Mouse (Mus musculus) myocyte (in vitro differentiated cells): ENCODE data around the gene Patl2. TPM values are rescaled to one million over a fixed set of nuclear protein-coding genes. Genes with fewer than 3 reads are reported as not detected.

ENCODE experiments used
- H3K27me3 ChIP-seq: one replicate; pipeline ENCODE4 v1.6.1; 2011; ENCODE audit not compliant: control insufficient read depth, insufficient read depth, insufficient read length
- H3K36me3 ChIP-seq: one replicate; pipeline ENCODE4 v1.6.1; 2011; ENCODE audit not compliant: control insufficient read depth, insufficient read depth
- H3K4me2 ChIP-seq: one replicate; pipeline ENCODE4 v1.6.1; 2011; ENCODE audit warnings: low read depth, control low read depth
- H3K4me3 ChIP-seq: one replicate; pipeline ENCODE4 v1.5.1; 2011; ENCODE audit warnings: mild to moderate bottlenecking, control low read depth, moderate library complexity
- H3K79me2 ChIP-seq: one replicate; pipeline ENCODE4 v1.6.1; 2011; ENCODE audit not compliant: control insufficient read depth, insufficient read depth
- H3ac ChIP-seq: one replicate; pipeline ENCODE4 v1.6.1; 2011; ENCODE audit not compliant: control insufficient read depth, insufficient read length
- CEBPB ChIP-seq: IDR thresholded peaks from 2 replicates; pipeline ENCODE4 v1.6.1; 2011; ENCODE audit warnings: mild to moderate bottlenecking, moderate library complexity; ENCODE audit not compliant: poor library complexity, insufficient read depth, severe bottlenecking
- E2F4 ChIP-seq: IDR thresholded peaks from one replicate; pipeline ENCODE4 v1.6.1; 2011; ENCODE audit warnings: mild to moderate bottlenecking, control low read depth, moderate library complexity; ENCODE audit not compliant: insufficient read depth
- MAX ChIP-seq: IDR thresholded peaks from one replicate; pipeline ENCODE4 v1.6.1; 2011; ENCODE audit warnings: low read depth, mild to moderate bottlenecking, control low read depth
- MYOD1 ChIP-seq, 3 experiments: IDR thresholded peaks; one replicate each; pipeline ENCODE4 v1.6.1; 2011; ENCODE audit warnings: control low read depth in 2 of 3, low read depth in 2 of 3, mild to moderate bottlenecking in 2 of 3, moderate library complexity in 1 of 3; ENCODE audit not compliant: insufficient read length in 2 of 3, control insufficient read depth in 1 of 3
- MYOG ChIP-seq, 3 experiments: IDR thresholded peaks; one replicate each; pipeline ENCODE4 v1.6.1; 2011; ENCODE audit warnings: control low read depth in 2 of 3, low read depth in 2 of 3, mild to moderate bottlenecking in 2 of 3; ENCODE audit not compliant: insufficient read length in 2 of 3, control insufficient read depth in 1 of 3, insufficient read depth in 1 of 3
- POLR2A ChIP-seq: IDR thresholded peaks from one replicate; pipeline ENCODE4 v1.6.1; 2011; ENCODE audit warnings: low read depth, mild to moderate bottlenecking, control low read depth, moderate library complexity; ENCODE audit not compliant: insufficient read length
- POLR2AphosphoS2 ChIP-seq: IDR thresholded peaks from one replicate; pipeline ENCODE4 v1.6.1; 2011; ENCODE audit warnings: low read depth, control low read depth; ENCODE audit not compliant: insufficient read length
- REST ChIP-seq: IDR thresholded peaks from one replicate; pipeline ENCODE4 v1.6.1; 2011; ENCODE audit warnings: mild to moderate bottlenecking, control low read depth, moderate library complexity; ENCODE audit not compliant: insufficient read depth, insufficient read length
- SRF ChIP-seq: IDR thresholded peaks from one replicate; pipeline ENCODE4 v1.6.1; 2011; ENCODE audit warnings: low read depth; ENCODE audit not compliant: control insufficient read depth, insufficient read length
- TCF12 ChIP-seq: IDR thresholded peaks from one replicate; pipeline ENCODE4 v1.6.1; 2011; ENCODE audit warnings: mild to moderate bottlenecking, control low read depth; ENCODE audit not compliant: poor library complexity, insufficient read depth, severe bottlenecking
- TCF3 ChIP-seq: IDR thresholded peaks from one replicate; pipeline ENCODE4 v1.6.1; 2011; ENCODE audit warnings: low read depth, control low read depth; ENCODE audit not compliant: insufficient read length
- USF1 ChIP-seq: IDR thresholded peaks from one replicate; pipeline ENCODE4 v1.6.1; 2011; ENCODE audit warnings: low read depth, mild to moderate bottlenecking, control low read depth, moderate library complexity
- polyA plus RNA-seq: library from polyadenylated mRNA; unstranded; fragments of >200 nt; fragmentation: generic; extraction: Trizol; gene quantifications from one replicate; pipeline ENCODE4 v1.2.1, GENCODE M21; 2012; ENCODE audit warnings: missing spikeins

The Patl2 gene
- polyA plus RNA-seq, 1 experiment: 0.07 TPM

DNA sequence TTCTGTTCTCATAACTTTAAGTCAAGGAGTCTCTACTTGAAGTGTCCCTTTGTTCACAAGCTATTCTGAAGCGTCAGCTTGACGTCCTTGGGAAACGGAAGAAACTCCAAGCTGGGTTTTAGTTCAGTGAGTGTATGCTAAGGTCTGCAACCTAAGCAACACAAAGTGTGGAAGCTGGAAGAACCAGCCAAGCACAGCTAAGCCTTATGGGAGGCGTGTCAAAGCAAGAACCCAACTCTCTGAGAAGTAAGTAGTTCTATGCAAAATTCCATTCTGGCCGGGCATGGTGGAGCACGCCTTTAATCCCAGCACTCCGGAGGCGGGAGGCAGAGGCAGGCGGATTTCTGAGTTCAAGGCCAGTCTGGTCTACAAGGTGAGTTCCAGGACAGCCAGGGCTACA, 45.6 kb upstream of the Patl2 start:
- H3K27me3 ChIP-seq: no peaks in the 10 kb centered on the region
- no peaks in the 10 kb centered on the region for H3K79me2 ChIP-seq
- H3ac ChIP-seq: no peak overlapping the region
- H3K4me3 ChIP-seq: no peak overlapping the region
- H3K36me3 ChIP-seq: no peaks in the 10 kb centered on the region
- no peak for TF ChIP-seq POLR2A
- no peak for TF ChIP-seq POLR2AphosphoS2
- no peak for TF ChIP-seq MAX
- no peak for TF ChIP-seq MYOD1 (IDR thresholded peaks at IDR 0.05; ENCODE audit: control insufficient read depth in 1 of 3, insufficient read length in 2 of 3, low read depth in 2 of 3)
- no peak for TF ChIP-seq REST
- TF ChIP-seq MYOG (IDR thresholded peaks at IDR 0.05; ENCODE audit: control insufficient read depth in 1 of 3, insufficient read depth in 1 of 3, insufficient read length in 2 of 3, low read depth in 2 of 3): no peak
- TF ChIP-seq CEBPB: no peak
- TF ChIP-seq USF1: no peak
- no peak for TF ChIP-seq TCF12
- TF ChIP-seq TCF3: no peak
- H3K4me2 ChIP-seq: no peak overlapping the region

DNA sequence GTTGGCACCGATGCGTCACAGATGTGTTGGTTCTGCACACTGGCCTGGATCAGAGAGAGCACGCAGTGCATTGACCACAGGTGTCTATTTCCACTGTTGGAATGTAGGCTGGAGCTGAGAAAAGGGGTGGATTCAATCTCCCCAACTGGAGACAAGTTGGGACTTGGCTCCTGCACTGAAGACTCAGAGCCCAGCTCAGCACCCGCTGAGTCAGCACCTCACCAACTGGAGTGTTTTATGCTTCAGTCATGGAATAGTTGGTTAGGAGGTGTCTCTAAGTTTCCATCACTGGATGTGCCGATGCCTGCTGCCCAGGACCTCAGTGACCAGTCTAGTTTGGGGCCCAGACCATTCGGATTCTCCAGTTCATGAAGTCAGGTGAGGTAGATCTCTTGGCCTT, 44.4 kb upstream of the Patl2 start:
- Histone ChIP-seq H3K27me3 (no peaks in the 10 kb centered on the region), H3ac (no peak overlapping the region), H3K4me2 (no peak overlapping the region), H3K36me3 (no peaks in the 10 kb centered on the region), H3K4me3 (no peak overlapping the region), H3K79me2 (no peaks in the 10 kb centered on the region)
- TF ChIP-seq CEBPB: no peak

DNA sequence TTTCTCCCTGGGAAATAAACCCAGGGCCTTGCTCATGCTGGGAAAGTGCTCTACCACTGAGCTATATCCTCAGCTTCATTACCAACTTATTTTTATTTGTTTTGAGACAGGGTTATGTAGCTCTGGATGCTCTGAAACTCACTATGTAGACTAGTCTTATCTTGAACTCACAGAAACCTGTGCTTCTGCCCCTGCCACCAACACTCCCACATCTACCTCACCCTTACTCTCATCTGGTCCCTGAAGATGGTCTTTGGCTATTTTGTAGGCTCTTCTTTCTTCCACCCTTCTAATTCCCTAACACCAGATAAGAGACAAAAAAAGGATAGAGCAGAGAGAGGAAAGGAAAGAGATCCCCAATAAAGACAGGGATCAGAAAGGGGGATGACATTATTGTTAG, 37.7 kb upstream of the Patl2 start:
- H3K36me3 ChIP-seq: no peaks in the 10 kb centered on the region
- TF ChIP-seq POLR2AphosphoS2 (no peak), CEBPB (no peak), REST (no peak), E2F4 (no peak), TCF12 (no peak), SRF (no peak), MYOG (IDR thresholded peaks at IDR 0.05; ENCODE audit: control insufficient read depth in 1 of 3, insufficient read depth in 1 of 3, insufficient read length in 2 of 3, low read depth in 2 of 3) (no peak), USF1 (no peak), MAX (no peak), TCF3 (no peak), POLR2A (no peak), MYOD1 (IDR thresholded peaks at IDR 0.05; ENCODE audit: control insufficient read depth in 1 of 3, insufficient read length in 2 of 3, low read depth in 2 of 3) (no peak)

DNA sequence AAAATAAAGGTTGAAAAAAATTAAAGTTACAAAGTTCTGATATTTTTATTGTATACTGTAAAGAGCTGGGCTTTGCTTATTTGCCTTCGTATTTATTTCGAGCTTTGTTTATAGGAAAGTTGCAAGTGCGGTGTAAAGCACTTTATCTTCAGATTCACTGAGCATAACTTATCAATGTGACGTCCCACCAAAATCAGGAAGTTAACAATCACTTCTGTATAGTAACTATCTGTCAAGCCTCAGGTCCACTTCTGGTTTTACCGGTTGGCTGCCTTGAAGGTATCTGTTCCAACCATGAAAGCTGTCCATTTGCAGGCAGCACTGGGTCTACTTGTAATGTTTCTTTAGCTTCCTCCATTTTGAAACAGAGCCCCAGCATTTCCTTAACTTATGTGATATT, 36.3 kb upstream of the Patl2 start:
- Histone ChIP-seq H3K79me2 (no peaks in the 10 kb centered on the region), H3ac (no peak overlapping the region), H3K36me3 (no peaks in the 10 kb centered on the region), H3K4me3 (no peak overlapping the region), H3K27me3 (no peaks in the 10 kb centered on the region), H3K4me2 (no peak overlapping the region)
- TF ChIP-seq POLR2A (no peak), MYOD1 (IDR thresholded peaks at IDR 0.05; ENCODE audit: control insufficient read depth in 1 of 3, insufficient read length in 2 of 3, low read depth in 2 of 3) (no peak), MAX (no peak), REST (no peak)

More for the DNA sequence above, 37.7 kb upstream of the Patl2 start:
- no peak overlapping the region for H3ac ChIP-seq
- H3K4me2 ChIP-seq: no peak overlapping the region
- no peaks in the 10 kb centered on the region for H3K79me2 ChIP-seq
- no peak overlapping the region for H3K4me3 ChIP-seq
- no peaks in the 10 kb centered on the region for H3K27me3 ChIP-seq

DNA sequence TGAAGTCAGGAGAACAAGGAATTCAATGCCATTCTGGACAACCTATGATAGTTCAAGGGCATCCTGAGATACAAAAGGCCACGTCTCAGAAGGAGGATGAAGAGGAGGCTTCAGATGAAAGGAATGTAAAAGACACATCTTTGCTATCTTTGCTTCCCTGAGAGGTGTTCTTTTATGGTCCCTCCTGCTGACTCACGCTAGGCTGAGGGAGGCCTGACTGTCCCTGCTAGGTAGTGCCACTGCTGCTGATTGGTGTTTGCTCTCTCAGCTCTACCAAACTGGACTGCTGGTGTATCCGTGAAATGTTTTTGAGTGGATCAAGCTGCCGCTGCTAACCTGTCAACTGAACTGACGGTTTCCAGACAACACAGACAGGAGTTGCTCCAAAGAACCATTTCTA, 35.8 kb upstream of the Patl2 start:
- Histone ChIP-seq H3K4me3 (no peak overlapping the region), H3K36me3 (no peaks in the 10 kb centered on the region), H3K79me2 (no peaks in the 10 kb centered on the region), H3K4me2 (no peak overlapping the region), H3ac (no peak overlapping the region), H3K27me3 (no peaks in the 10 kb centered on the region)
- TF ChIP-seq TCF12 (no peak), CEBPB (no peak), SRF (no peak), POLR2AphosphoS2 (no peak), E2F4 (no peak), POLR2A (no peak), TCF3 (no peak), REST (no peak), MAX (no peak), USF1 (no peak), MYOG (IDR thresholded peaks at IDR 0.05; ENCODE audit: control insufficient read depth in 1 of 3, insufficient read depth in 1 of 3, insufficient read length in 2 of 3, low read depth in 2 of 3) (no peak), MYOD1 (IDR thresholded peaks at IDR 0.05; ENCODE audit: control insufficient read depth in 1 of 3, insufficient read length in 2 of 3, low read depth in 2 of 3) (no peak)
